Mouse (Mus musculus) MN1 (cell line): Measurements from ENCODE around the gene Plekhg2.
"Not testable (repeated sequence)": the region's sequence is repeated elsewhere in the genome, so short reads cannot be mapped to it uniquely, and the experiment has no call there.

Experiments
- DNase-seq: peaks from one replicate; pipeline ENCODE4 v3.0.0-alpha.2; 2016; ENCODE audit warnings: low spot score

Gene Plekhg2

DNA sequence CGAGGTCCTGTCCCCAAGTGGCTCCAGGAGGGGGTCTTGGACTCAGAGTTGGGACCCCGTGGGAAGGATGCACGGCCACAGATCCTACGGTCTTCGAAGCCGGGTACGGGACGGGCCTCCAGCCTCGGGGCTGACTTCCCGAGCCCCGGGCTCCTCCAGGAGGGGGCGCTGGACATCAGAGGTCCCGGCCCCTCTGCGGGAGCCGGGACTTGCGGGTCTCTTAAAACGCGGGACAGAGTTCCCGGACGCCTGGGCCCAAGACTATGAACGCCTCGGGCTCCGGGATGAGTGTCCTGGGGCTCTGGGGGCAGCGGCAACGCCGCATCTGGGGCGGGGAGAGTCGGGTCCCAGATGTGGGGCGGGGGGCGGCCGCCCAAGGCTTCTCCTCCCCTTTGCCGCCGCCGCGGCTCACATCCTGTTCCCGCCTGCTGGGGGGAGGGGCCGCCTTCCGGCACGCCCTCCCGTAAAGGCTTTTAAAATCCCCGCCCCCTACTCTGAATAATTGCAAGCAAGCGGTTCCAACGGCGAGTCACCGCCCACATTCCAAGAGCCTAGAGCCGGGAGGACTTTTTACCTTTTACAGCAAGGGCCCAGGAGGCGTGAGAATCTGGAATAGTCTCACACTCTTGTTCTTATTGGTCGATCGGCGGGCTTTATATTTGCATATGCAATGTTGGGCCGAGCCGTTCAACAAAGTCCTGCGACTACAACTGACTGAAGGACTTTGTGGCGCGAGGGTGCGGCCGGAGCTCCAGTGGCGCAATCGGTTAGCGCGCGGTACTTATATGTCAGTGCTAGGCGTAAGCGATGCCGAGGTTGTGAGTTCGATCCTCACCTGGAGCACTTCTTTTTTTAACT, at the start of gene Plekhg2:
Gene Plekhg2, minus strand, starts transcription at position 349 of the 858 bp plus-strand sequence.
- peak; percentile 98 for DNase-seq

DNA sequence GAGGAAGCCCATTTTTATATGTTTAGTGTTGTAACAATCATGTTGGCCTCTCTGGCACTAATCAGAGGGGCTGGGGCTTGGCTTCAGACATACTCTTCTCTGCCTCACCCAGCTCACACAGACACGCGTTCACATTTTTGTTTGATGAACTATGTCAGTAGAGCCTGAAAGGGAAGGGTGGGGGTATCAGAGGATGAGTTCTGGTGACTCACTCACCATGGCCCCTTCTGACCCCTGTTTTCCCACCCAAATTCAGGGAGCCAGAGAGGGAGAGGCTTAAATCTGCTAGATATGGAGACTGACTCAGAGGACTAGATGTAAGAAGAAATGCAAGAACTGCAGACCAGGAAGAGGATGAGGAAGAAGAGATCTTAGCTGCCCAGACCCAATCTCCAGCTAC, 47.0 kb upstream of the Plekhg2 start:
- DNase-seq, result no peak

DNA sequence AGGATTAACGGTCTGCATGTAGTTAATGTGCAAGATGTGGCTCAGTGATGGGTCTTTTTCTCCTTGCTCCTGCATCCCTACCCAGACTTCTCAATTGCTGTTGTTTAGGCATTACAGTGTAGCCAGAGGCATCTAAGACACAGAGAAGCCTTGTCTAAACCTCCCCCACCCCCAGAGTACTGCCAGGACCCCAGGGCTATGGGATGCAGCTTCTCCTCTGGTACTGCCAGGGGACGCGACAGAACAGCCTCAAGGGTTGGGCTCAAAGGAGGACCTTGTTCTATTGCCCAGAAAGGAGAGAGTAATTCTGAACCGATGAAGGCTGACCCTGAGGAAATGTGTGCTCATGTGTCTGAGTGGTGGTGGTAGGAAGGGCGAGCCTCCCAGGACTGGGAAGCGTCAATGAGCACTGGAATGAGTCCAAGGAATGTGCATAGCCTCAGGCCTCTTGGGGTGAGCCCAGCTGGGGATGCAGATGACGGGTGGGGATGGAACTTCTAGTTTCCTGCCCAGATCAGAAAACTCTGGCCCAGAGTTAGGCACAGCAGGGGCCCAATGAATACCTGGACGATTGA, 45.8 kb upstream of the Plekhg2 start:
- DNase-seq, result peak; percentile 24

DNA sequence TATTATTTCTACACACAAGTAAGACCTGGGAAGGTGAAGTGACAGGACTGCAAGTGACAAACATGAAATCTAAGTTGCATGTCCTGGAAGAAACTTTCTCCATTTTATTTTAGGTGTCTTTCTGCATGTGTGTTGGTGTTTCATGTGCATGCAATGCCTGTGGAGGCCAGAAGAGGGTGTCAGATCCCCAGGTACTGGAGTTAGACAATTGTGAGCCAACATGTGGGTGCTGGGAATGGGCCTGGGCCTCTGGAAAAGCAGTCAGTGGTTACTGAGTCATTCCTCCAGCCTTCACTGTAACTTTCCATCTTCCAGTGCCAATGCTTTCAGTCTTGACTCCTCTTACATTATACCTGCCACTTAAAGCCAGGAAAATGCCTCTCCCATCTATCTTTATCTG, 45.0 kb upstream of the Plekhg2 start:
- DNase-seq, result no peak

DNA sequence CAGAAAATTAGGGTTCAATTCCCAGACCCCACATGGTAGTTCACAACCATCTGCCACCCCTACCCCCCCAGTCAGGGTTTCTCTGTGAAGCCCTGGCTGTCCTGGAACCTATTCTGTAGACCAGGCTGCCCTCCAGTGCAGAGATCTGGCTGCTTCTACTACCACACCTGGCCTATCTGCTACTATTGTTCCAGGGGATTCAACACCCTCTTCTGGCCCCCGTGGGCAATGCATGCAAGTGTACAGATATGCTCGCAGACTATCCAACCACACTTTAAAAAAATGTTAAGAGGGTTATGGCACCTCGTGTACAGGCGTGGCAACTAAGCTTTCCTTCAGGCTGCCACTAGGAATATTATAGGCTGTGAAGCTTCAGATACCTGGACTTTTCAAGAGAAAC, 40.4 kb upstream of the Plekhg2 start:
- DNase-seq, result no peak

DNA sequence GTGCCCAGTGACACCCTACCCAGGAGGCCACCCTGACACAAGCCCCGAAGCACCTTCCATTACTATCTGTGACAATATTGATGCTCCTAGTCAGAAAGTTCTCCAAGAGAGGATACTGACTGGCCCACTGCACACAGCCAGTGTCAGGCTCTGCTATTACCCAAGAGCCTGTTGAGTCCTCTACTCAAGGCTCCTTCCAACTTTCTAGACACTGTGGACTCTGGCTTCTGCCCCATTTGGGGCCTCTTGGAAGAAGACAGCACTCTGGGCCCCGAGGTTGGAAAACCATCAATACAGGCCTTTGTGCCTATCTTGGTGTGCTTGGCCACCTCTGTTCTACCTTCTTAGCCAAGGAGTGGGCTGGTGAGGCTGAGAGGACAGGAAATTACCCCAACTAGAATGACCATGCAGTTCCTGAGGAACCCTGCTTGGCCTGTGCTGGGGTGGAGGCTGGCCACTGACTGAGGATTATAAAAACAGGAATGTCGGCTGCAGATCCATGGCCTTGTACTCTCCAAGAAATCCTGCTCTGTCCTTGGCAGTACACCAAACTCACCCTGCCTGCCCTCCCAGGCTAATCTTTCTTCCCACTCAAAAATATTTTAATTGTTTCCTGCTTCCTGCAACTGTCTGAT, 38.6 kb upstream of the Plekhg2 start:
- no peak for DNase-seq

DNA sequence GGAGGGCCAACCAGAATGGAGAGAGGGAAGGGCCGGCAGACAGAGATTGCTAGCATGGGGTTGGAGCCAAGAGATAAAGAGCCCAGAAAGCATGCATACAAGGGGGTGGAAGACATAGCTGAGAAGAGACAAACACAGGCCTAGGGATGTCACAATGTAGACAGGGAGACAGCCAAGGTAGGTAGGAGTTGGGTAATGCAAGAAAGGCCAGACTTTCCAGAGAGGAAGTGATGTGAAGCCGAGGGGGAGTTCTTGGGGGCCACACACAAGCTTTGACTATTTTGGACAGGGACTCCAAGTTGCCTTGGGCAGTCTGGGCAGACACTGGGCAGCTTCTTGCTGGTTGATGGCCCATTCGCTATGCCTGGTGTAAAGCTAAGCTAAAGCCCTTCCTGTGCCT, 29.5 kb upstream of the Plekhg2 start:
- DNase-seq, result no peak

DNA sequence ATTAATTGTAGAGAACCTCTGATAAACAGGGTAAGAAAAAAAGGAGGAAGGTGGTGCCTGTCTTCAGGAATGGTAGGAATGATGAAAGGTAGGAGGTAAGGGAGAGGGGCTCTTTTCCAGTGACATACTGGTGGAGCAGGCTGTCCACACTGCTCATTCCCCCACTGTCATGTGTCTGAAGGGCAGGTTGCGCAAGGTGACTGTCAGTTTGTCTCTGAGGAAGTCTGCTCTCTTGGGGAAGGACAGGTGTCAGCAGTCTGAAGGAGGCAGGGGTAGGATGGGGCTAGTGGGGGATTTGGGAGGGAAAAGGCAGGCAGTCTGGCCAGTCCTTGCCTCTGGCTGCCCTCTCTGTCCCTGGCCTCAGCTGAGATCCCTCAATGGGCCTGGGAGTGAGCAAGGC, 28.6 kb upstream of the Plekhg2 start:
- DNase-seq, result no peak

DNA sequence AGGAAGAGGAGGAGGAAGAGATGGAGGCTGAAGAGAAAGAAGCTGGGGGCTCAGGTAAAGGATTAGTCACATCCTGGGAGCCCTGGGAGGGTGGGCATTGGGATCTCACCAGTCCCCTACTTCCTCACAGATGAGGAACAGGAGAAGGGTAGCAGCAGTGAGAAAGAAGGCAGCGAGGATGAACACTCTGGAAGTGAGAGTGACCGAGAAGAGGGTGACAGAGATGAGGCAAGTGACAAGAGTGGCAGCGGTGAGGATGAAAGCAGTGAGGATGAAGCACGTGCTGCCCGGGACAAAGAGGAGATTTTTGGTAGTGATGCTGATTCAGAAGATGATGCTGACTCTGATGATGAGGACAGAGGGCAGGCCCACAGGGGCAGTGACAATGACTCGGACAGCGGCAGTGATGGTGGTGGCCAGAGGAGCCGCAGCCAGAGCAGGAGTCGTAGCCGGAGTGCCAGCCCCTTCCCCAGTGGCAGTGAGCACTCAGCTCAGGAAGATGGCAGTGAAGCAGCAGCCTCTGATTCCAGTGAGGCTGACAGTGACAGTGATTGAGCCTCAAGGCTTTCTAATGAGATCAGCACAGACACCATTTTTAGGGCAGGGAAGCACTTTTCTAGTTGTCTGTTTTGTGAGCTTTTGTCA, 26.4 kb upstream of the Plekhg2 start:
- DNase-seq, result no peak

DNA sequence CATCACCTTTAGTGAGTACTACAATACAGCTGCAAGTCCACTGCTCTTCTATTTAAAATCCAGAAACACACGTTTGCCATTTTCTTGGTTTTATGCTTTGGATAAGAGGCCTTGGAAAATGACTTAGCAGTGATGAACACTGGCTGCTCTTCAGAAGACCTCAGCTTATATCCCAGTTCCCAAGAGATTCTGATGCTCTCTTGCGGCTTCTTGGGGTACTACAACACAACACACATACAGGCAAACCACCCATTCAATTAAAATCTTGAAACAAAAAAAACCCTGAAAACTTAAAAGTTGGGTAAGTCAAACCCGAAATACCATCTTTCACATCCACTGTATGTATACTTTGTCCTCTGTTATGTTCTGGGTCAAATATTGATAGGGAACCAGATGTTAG, 25.6 kb upstream of the Plekhg2 start:
- peak; percentile 59 for DNase-seq

DNA sequence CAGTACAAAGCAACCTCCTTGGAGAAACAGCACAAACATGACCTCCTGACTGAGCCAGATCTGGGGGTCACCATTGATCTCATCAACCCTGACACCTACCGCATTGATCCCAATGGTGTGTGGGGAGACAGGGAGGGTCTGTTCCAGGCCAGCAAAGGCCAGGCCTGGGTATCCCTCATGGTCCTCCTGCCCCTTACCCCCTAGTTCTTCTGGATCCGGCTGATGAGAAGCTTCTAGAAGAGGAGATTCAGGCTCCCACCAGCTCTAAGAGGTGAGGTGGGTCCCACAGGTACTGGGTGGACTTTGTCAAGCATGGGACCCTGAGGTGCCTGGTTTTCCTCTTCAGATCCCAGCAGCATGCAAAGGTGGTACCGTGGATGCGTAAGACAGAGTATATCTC, 23.0 kb upstream of the Plekhg2 start:
- DNase-seq, result no peak

DNA sequence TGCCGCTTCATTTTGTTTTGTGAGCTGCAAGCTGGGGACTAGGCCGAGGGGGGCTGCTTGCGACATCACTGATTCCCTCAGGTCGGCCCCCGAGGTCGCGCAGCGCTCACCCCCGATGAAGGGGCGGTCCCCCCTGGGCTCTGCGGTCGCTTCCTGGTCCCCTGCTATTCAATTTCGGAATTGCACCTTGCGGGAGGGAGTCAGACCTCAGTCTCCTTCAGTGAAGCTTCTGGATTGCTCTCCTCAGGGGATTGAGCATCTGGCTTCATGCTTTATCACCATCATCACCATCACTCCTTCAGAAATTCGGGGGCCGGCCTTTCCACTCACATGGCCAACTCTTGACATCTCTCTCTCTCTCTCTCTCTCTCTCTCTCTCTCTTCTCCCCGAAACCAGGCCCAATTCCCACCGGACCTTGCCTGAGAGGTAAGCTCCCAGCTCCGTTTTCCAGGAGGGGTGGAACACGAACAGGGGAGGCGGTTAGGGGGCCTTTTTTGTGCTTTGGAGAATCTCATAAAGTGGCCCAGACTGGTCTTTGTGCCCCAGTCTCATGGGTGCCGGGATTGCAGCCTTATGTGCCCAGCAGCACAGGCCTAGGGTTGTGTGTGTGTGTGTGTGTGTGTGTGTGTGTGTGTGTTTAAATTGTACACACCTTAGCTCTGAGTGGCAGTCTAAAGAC, 21.0 kb upstream of the Plekhg2 start:
- peak; percentile 59 for DNase-seq

DNA sequence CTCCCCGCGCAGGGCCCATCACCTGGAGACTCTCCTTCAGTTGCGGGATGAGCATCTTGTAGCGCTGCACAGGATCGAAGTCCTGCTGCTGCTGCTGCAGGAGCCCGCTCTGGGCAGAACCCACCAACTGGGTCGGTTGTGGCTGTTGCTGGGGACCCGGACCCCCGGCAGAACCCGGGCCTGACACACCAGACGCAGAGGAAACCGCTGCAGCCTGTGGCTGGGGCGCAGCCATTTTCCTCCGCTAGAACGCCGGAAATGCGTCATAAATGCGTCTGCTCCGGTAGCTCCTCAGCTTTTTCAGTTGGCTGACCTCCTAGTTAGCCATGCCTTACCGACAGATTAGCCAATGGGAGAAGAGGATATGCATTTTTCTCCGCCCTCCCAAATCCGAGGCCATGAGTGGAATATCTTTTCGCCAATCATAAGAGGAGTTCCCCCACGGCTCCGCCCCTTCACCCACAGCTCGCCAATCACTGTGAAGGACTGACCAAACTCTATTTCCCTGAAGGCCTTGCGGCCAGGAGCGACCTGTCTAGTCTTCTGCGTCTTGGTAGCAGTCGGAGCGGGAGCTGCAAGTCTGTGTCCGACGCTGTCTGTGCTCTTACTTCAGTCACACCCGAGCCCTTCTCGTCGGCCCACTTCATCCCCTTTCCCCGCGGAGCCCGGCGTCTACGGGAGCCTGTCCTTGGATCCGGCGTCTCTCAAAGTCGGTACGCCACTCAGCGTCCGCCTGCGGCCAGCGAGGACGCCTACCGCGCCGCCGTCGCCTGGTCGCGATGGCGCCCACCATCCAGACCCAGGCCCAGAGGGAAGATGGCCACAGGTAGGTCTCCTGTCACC, 20.3 kb upstream of the Plekhg2 start, which contains the start of the genes Med29 and Paf1:
Gene Med29, minus strand, starts transcription at position 280 of the 843 bp plus-strand sequence.
Gene Paf1, plus strand, starts transcription at position 523 of the 843 bp plus-strand sequence.
- DNase-seq, result peak; percentile 98

DNA sequence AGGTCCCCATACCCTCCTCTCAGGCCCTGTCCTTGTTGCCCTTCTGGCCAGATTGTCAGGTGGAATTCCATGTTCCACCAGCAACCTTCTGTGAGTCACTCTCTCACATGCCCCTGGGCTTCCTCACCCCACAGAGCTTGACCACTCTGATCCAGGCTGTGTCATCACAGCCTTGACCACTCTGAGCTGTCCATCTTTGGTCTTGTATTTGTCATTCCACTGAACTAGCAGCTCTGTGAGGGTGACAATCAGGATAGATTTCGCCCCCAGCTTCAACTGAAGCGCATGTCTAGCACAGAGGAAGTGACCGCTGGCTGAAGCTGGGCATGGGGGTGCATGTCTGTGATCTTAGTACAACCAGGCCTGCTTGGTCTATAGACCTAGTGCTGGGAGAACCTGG, 17.9 kb upstream of the Plekhg2 start:
- no peak for DNase-seq

DNA sequence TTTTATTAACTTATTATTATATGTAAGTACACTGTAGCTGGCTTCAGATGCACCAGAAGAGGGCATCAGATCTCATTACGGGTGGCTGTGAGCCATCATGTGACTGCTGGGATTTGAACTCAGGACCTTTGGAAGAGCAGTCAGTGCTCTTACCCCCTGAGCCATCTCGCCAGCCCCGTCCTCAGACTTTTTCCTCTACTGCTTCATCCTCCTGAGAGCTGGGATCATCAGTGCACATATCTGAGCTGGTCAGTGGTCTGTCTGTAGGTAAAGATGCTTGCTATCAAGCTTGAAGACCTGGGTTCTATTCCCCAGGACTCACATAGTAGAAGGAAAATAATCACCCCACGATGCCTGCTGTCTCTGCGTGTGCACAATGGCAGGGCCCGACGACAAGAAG, 15.0 kb upstream of the Plekhg2 start:
- not testable (repeated sequence) for DNase-seq

DNA sequence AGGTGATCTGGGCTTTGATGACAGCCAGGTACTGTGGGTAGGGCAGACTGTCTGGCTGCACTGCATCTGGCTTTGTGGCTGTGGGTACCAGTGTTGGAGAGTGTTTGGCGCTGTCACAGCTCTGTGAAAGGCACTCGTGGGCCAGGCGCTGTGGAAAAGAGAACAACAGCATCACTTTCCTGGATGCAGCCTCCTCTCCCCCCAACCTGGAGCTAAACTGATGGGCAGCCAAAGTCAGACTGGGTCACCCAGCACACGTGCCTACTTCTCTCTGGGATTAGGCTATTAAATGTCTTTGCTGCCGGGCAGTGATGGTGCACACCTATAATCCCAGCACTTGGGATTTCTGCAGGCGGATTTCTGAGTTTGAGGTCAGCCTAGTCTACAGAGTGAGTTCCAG, 14.5 kb upstream of the Plekhg2 start:
- not testable (repeated sequence) for DNase-seq

DNA sequence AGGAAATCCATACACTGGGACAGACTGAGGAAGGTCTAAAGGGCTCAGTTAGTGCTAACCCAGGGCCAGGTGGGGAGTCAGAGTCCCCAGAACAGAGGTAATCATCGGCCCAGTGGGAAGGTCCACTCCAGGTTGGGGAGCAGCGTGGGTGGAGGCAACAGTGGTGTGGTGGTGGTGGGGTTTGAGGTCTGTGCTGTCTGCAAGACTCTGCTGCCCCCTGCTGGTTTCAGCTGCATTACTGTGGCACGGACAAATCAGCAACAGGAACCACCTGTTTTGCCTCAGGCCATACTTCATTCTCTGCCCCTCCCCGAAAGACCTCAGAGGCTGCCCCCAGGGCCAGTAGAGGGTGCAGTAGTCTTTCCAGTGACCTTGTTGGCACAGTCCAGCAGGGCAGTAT, 14.1 kb upstream of the Plekhg2 start:
- DNase-seq, result peak; percentile 84

DNA sequence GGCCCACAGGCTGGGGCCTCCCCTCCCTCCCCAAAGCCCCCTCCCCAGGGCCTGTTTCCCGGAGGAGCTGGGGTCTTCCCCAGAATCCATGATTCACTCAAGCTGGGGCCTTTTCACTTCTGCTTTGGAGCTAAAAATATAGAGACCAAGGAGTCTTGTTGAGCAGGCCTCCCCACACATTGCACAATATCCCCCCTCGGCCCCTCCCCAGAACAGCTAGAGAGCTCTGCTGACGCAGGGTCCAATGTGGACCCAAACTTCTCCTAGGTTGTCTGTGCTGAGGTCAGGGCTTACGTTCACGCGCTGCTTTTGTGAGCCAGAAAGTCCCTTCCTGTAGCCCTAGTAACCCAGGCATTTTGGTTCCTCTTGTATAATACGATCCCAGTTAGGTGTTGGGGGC, 13.6 kb upstream of the Plekhg2 start:
- no peak for DNase-seq

DNA sequence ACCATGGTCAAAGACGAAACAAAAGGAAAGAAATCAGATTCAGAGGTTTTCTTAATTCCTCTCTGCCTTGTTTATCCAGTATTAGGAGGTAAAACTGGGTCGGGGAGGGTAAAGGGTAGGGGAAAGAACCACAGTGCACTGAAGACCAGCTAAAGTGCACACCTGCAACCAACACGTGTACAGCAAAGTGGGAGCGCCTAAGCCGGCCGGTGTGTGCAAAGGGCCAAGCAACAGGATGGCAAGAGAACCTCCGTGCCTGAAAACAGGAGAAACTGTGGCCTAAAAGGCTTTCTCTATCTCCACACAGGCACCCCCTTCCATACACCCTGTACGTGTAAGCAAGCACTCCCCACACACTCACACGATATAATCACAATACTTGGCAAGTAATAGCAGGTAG, 12.8 kb upstream of the Plekhg2 start:
- no peak for DNase-seq

DNA sequence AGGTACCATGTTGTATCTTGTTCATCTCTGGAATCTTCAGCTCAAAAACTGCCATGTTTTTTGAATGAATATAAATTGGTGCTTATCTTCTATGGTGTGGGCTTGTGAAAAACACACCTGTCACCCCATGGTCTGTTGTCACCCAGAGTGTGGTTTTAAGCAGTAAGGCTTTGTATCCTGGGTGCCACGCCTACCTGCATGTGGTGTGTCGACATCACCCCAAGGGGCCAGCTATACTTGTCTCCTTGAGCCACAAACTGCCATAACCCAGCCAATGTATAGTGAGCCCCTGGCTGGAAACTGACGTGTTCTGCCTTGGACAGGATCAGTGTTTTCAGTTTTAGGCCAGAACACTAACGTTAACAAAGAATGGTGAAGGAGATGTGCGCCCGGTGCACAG, 11.8 kb upstream of the Plekhg2 start:
- no peak for DNase-seq

DNA sequence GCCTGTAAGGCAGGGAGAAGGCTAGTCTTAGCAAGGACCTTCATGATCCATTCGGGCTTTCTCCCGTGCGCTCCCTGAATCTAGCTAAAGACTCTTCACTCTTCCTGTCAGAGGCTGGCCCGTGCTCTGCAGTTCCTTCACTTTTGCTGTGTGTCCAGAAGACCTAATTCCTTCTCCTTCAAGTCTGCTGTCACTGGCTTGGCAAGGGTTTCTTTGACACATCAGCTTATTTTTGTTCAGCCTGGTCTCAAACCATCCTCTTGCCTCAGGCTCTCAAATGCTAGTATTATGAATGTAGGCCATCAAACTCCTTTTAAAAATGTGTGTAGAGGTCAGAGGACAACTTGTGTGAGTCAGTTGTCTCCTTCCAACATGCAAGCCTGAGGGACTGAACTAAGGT, 11.2 kb upstream of the Plekhg2 start:
- DNase-seq, result no peak
